Mouse (Mus musculus) cortical plate, adult 2 months (tissue): ENCODE measurements at regions not wholly inside any gene's neighbourhood (a gene's known extent, or its start where the extent isn't known, plus 50 kb on each side); places are given as distances from the start of the nearest gene placed in this dataset.

Source experiments
- CTCF ChIP-seq: fragments of 200-500 bp; IDR thresholded peaks from 2 replicates; pipeline ENCODE4 v1.5.1; 2011; ENCODE audit warnings: mild to moderate bottlenecking, control low read depth, low read length; ENCODE audit not compliant: insufficient read depth; ENCODE audit errors: extremely low read depth
- POLR2A ChIP-seq: fragments of 200-500 bp; IDR thresholded peaks from 2 replicates; pipeline ENCODE4 v1.6.1; 2011; ENCODE audit warnings: mild to moderate bottlenecking, low read length, control low read depth; ENCODE audit not compliant: insufficient read depth; ENCODE audit errors: extremely low read depth

- no peak for TF ChIP-seq POLR2A
- TF ChIP-seq CTCF, result no peak
Observed at GRCm38 (mm10) chr12:9357856-9358255, 212.1 kb upstream of the Osr1 start.
